Comparison of ENCODE assay signal across 7 mouse cellular contexts in genomic region chr5:24452691-24453233, GRCm38 (mm10). TPM values are rescaled to one million over a fixed set of nuclear protein-coding genes. Genes with fewer than 3 reads are reported as not detected.
DNase-seq lines count a peak whose midpoint lies in the region; ATAC-seq and TF ChIP-seq lines count a peak whose summit lies in the region.

No protein-coding gene starts in this region.

- H3K9me3 ChIP-seq in hindbrain, embryonic 15.5 days: no peaks in the 10 kb centered on the region
- no peaks in the 10 kb centered on the region for H3K9me3 ChIP-seq in lung, postnatal 0 days (ENCODE audit: low read length)

- 0 out of 2 replicates have a peak overlapping the region, but pooled peaks have one; percentile 8 for H3K27ac ChIP-seq in testis, adult 2 months (ENCODE audit: control insufficient read depth, insufficient read depth, low read depth, low read length)
- H3K27ac ChIP-seq in hindbrain, embryonic 15.5 days (replicated peaks): peak overlapping the region; percentile 87
- peak overlapping the region; percentile 20; the same call in 1 of the 2 replicates for H3K27ac ChIP-seq in lung, postnatal 0 days (ENCODE audit: low read length)

- no peak for TF ChIP-seq EP300 in lung, postnatal 0 days (IDR thresholded peaks at IDR 0.05)

- TF ChIP-seq POLR2A in testis, adult 2 months (IDR thresholded peaks at IDR 0.05; ENCODE audit: control insufficient read depth, low read depth, low read length): no peak

- peak overlapping the region; percentile 92 for H3K9ac ChIP-seq in hindbrain, embryonic 15.5 days
- peak overlapping the region; percentile 70 for H3K9ac ChIP-seq in lung, postnatal 0 days (replicated peaks; ENCODE audit: low read depth)

- under 1% methylated on average over 29 of the region's 29 CpGs for WGBS in hindbrain, embryonic 15.5 days
- WGBS in lung, postnatal 0 days: 2% methylated on average over 29 of the region's 29 CpGs

- H3K36me3 ChIP-seq in testis, adult 2 months (ENCODE audit: control insufficient read depth, insufficient read depth, low read length): no peaks in the 10 kb centered on the region
- no peaks in the 10 kb centered on the region for H3K36me3 ChIP-seq in hindbrain, embryonic 15.5 days
- no peaks in the 10 kb centered on the region for H3K36me3 ChIP-seq in lung, postnatal 0 days (ENCODE audit: insufficient read depth, low read length)

- no peaks in the 10 kb centered on the region for H3K27me3 ChIP-seq in testis, adult 2 months (ENCODE audit: control insufficient read depth, insufficient read depth, low read length)
- H3K27me3 ChIP-seq in hindbrain, embryonic 15.5 days: no peaks in the 10 kb centered on the region
- H3K27me3 ChIP-seq in lung, postnatal 0 days (replicated peaks; ENCODE audit: insufficient read depth, low read length): no peaks in the 10 kb centered on the region

- H3K4me1 ChIP-seq in testis, adult 2 months (ENCODE audit: control insufficient read depth, insufficient read depth, low read length): peaks cover 12% of the 10 kb centered on the region
- peaks cover 51% of the 10 kb centered on the region for H3K4me1 ChIP-seq in hindbrain, embryonic 15.5 days (replicated peaks)
- peaks cover 18% of the 10 kb centered on the region for H3K4me1 ChIP-seq in lung, postnatal 0 days (ENCODE audit: insufficient read depth, low read depth, low read length)

- peak; percentile 30 for ATAC-seq in erythroid progenitor cell, adult 5-6 weeks (replicated peaks; ENCODE audit: low FRiP score, poor library complexity, severe bottlenecking)
- ATAC-seq in hindbrain, embryonic 15.5 days (ENCODE audit: low FRiP score, low read depth): peak; percentile 15; the same call in 1 of the 2 replicates
- no peak for ATAC-seq in lung, postnatal 0 days

- DNase-seq in testis, postnatal 10 days (ENCODE audit: low spot score): no peak
- peak; percentile 41 to 64 for DNase-seq in adrenal gland, postnatal 36 days
- peak; percentile 30 for DNase-seq in lung, postnatal 0 days (ENCODE audit: low spot score)
- DNase-seq in spleen, postnatal 10 days (ENCODE audit: low spot score in 2 of 2): peak; percentile 44 to 55

- peak overlapping the region; percentile 58 for H3K4me3 ChIP-seq in testis, adult 2 months (ENCODE audit: control insufficient read depth, low read depth, low read length)
- peak overlapping the region; percentile 94 for H3K4me3 ChIP-seq in hindbrain, embryonic 15.5 days
- peak overlapping the region; percentile 82 for H3K4me3 ChIP-seq in lung, postnatal 0 days (ENCODE audit: low read depth, low read length)

- peak overlapping the region; percentile 99 for H3K4me2 ChIP-seq in hindbrain, embryonic 15.5 days
- H3K4me2 ChIP-seq in lung, postnatal 0 days (replicated peaks; ENCODE audit: low read depth, low read length): peak overlapping the region; percentile 87

- no peak for TF ChIP-seq CTCF in testis, adult 2 months (IDR thresholded peaks at IDR 0.05; ENCODE audit: control insufficient read depth, insufficient read depth, insufficient replicate concordance, low read depth, low read length)
- peak; percentile 26 for TF ChIP-seq CTCF in lung, postnatal 0 days (IDR thresholded peaks at IDR 0.05)

RNA-seq across cellular contexts. Expression of gene Agap3, which starts 0.8 kb away (rescaled TPM):
- 29.5 and 31.0 TPM in 2 replicates for polyA plus RNA-seq in testis, adult 2 months (2012; rRNA removed)
- 10 to 100 TPM; 83.0 to 83.1 TPM for total RNA-seq in adrenal gland, postnatal 36 days (2021)
- 9.6 and 10.5 TPM in 2 replicates for total RNA-seq in erythroid progenitor cell, adult 5-6 weeks (2015; ENCODE audit: low replicate concordance)
- 14.1 and 23.0 TPM in 2 replicates for total RNA-seq in erythroid progenitor cell, adult 5-6 weeks (2017; ENCODE audit: low replicate concordance)
- 112 and 124 TPM in 2 replicates for polyA plus RNA-seq in hindbrain, embryonic 15.5 days (2015; fragmentation: Nextera tagmentation; extraction: Ambion mirVana)
- 44.7 and 51.2 TPM in 2 replicates for polyA plus RNA-seq in lung, postnatal 0 days (2015; fragmentation: Nextera tagmentation; extraction: Ambion mirVana)

RNA-seq across cellular contexts. Expression of gene Tmub1, which starts 5.1 kb away (rescaled TPM):
- polyA plus RNA-seq in testis, adult 2 months (2012; rRNA removed): 5.7 and 6.2 TPM in 2 replicates
- total RNA-seq in adrenal gland, postnatal 36 days (2021): 10 to 100 TPM; 11.0 to 16.2 TPM
- 5.4 TPM in 1 of 2 replicates, not detected in the other for total RNA-seq in erythroid progenitor cell, adult 5-6 weeks (2015; ENCODE audit: low replicate concordance)
- 0.64 and 12.8 TPM in 2 replicates for total RNA-seq in erythroid progenitor cell, adult 5-6 weeks (2017; ENCODE audit: low replicate concordance)
- polyA plus RNA-seq in hindbrain, embryonic 15.5 days (2015; fragmentation: Nextera tagmentation; extraction: Ambion mirVana): 55.1 and 64.2 TPM in 2 replicates
- 16.6 and 17.7 TPM in 2 replicates for polyA plus RNA-seq in lung, postnatal 0 days (2015; fragmentation: Nextera tagmentation; extraction: Ambion mirVana)

RNA-seq across cellular contexts. Expression of gene Fastk, which starts 7.7 kb away (rescaled TPM):
- 243 and 247 TPM in 2 replicates for polyA plus RNA-seq in testis, adult 2 months (2012; rRNA removed)
- total RNA-seq in adrenal gland, postnatal 36 days (2021): 10 to 100 TPM; 89.8 to 91.1 TPM
- total RNA-seq in erythroid progenitor cell, adult 5-6 weeks (2015; ENCODE audit: low replicate concordance): 37.1 and 78.4 TPM in 2 replicates
- total RNA-seq in erythroid progenitor cell, adult 5-6 weeks (2017; ENCODE audit: low replicate concordance): 15.8 and 32.3 TPM in 2 replicates
- 96.8 and 113 TPM in 2 replicates for polyA plus RNA-seq in hindbrain, embryonic 15.5 days (2015; fragmentation: Nextera tagmentation; extraction: Ambion mirVana)
- 58.4 and 65.1 TPM in 2 replicates for polyA plus RNA-seq in lung, postnatal 0 days (2015; fragmentation: Nextera tagmentation; extraction: Ambion mirVana)

RNA-seq across cellular contexts. Expression of gene Slc4a2, which starts 29.1 kb away (rescaled TPM):
- 46.4 and 46.9 TPM in 2 replicates for polyA plus RNA-seq in testis, adult 2 months (2012; rRNA removed)
- 10 to 100 TPM; 44.4 to 62.2 TPM for total RNA-seq in adrenal gland, postnatal 36 days (2021)
- 16.6 and 44.4 TPM in 2 replicates for total RNA-seq in erythroid progenitor cell, adult 5-6 weeks (2015; ENCODE audit: low replicate concordance)
- total RNA-seq in erythroid progenitor cell, adult 5-6 weeks (2017; ENCODE audit: low replicate concordance): 14.1 and 50.6 TPM in 2 replicates
- polyA plus RNA-seq in hindbrain, embryonic 15.5 days (2015; fragmentation: Nextera tagmentation; extraction: Ambion mirVana): 25.1 and 26.8 TPM in 2 replicates
- 28.9 and 35.0 TPM in 2 replicates for polyA plus RNA-seq in lung, postnatal 0 days (2015; fragmentation: Nextera tagmentation; extraction: Ambion mirVana)

RNA-seq across cellular contexts. Expression of gene Cdk5, which starts 29.4 kb away (rescaled TPM):
- polyA plus RNA-seq in testis, adult 2 months (2012; rRNA removed): 40.6 and 52.3 TPM in 2 replicates
- 10 to 100 TPM; 36.5 to 44.0 TPM for total RNA-seq in adrenal gland, postnatal 36 days (2021)
- 6.3 and 10.8 TPM in 2 replicates for total RNA-seq in erythroid progenitor cell, adult 5-6 weeks (2015; ENCODE audit: low replicate concordance)
- 1.7 and 3.7 TPM in 2 replicates for total RNA-seq in erythroid progenitor cell, adult 5-6 weeks (2017; ENCODE audit: low replicate concordance)
- polyA plus RNA-seq in hindbrain, embryonic 15.5 days (2015; fragmentation: Nextera tagmentation; extraction: Ambion mirVana): 115 and 123 TPM in 2 replicates
- polyA plus RNA-seq in lung, postnatal 0 days (2015; fragmentation: Nextera tagmentation; extraction: Ambion mirVana): 31.1 and 31.6 TPM in 2 replicates

Comparison
In these comparisons a context has a peak if more than half of its experiments do, and no peak if none do; other contexts are left out.
1. H3K27ac ChIP-seq: peak in every context shown above with its lines; median percentile 87 in hindbrain, embryonic 15.5 days; 20 in lung, postnatal 0 days; 8 in testis, adult 2 months.